Mouse (Mus musculus) liver, embryonic 14.5 days (tissue): ENCODE data around the gene Plcb1. TPM values are rescaled to one million over a fixed set of nuclear protein-coding genes. Genes with fewer than 3 reads are reported as not detected.

ENCODE experiments used
- ATAC-seq: fragments of 200-750 bp; cut with Nextera tagmentation; 2 replicates; pipeline ENCODE4 v1.8.0; 2017; ENCODE audit warnings: moderate number of reproducible peaks, mild to moderate bottlenecking, moderate library complexity; ENCODE audit not compliant: insufficient read depth
- DNase-seq, 3 experiments: peaks; one replicate each; pipeline ENCODE4 v3.0.0-alpha.2; 2012 to 2013; ENCODE audit warnings: low read depth in 3 of 3, low spot score in 3 of 3
- H3K27ac ChIP-seq: fragments of 300-500 bp; sonication (generic); 2 replicates; pipeline ENCODE4 v1.5.1; 2014; ENCODE audit warnings: moderate library complexity, mild to moderate bottlenecking, control low read depth, inconsistent platforms
- H3K27me3 ChIP-seq: fragments of 300-500 bp; sonication (generic); 2 replicates; pipeline ENCODE4 v1.6.1; 2014; ENCODE audit warnings: mild to moderate bottlenecking, low read length, moderate library complexity; ENCODE audit not compliant: control insufficient read depth, insufficient read depth
- H3K36me3 ChIP-seq: fragments of 300-500 bp; sonication (generic); replicated peaks from 2 replicates; pipeline ENCODE4 v1.6.1; 2014; ENCODE audit warnings: low read depth; ENCODE audit not compliant: control insufficient read depth, insufficient read depth
- H3K4me1 ChIP-seq, 2 experiments: fragments of 200-500 bp in 1 of 2; fragments of 300-500 bp in 1 of 2; sonication (generic) in 1 of 2; replicated peaks; 2 replicates each; pipeline ENCODE4 v1.6.1; 2012 to 2014; ENCODE audit warnings: antibody characterized with exemption in 1 of 2, inconsistent platforms in 1 of 2, low read length in 1 of 2; ENCODE audit not compliant: control insufficient read depth in 2 of 2, insufficient read depth in 2 of 2
- H3K4me2 ChIP-seq: fragments of 300-500 bp; sonication (generic); 2 replicates; pipeline ENCODE4 v1.6.1; 2014; ENCODE audit warnings: low read depth, mild to moderate bottlenecking, control low read depth, moderate library complexity
- H3K4me3 ChIP-seq, 2 experiments: fragments of 200-500 bp in 1 of 2; fragments of 300-500 bp in 1 of 2; sonication (generic) in 1 of 2; 2 replicates each; pipeline ENCODE4 v1.5.1; 2012 to 2014; ENCODE audit warnings: low read depth in 2 of 2, low read length in 2 of 2, mild to moderate bottlenecking in 2 of 2, control low read depth in 1 of 2, inconsistent platforms in 1 of 2, moderate library complexity in 1 of 2; ENCODE audit not compliant: insufficient read depth in 1 of 2
- H3K9ac ChIP-seq: fragments of 300-500 bp; sonication (generic); replicated peaks from 2 replicates; pipeline ENCODE4 v1.6.1; 2014; ENCODE audit warnings: mild to moderate bottlenecking, control low read depth, moderate library complexity
- H3K9me3 ChIP-seq: fragments of 300-500 bp; sonication (generic); 2 replicates; pipeline ENCODE4 v1.6.1; 2016; ENCODE audit warnings: low read length, mixed read lengths; ENCODE audit not compliant: control insufficient read depth
- CTCF ChIP-seq: IDR thresholded peaks from 2 replicates; pipeline ENCODE4 v1.5.1; 2016; ENCODE audit warnings: antibody characterized with exemption, low read depth, control low read depth
- EP300 ChIP-seq: IDR thresholded peaks from 2 replicates; pipeline ENCODE4 v1.6.1; 2016; ENCODE audit warnings: antibody characterized with exemption, low read depth
- WGBS: fragments of 180-500 bp; shearing (Covaris S2); extraction: QIAGEN DNeasy Blood & Tissue Kit; methylation state at CpG from one replicate; pipeline ENCODE4 v1.1.7; 2014; ENCODE audit not compliant: insufficient replicate concordance; 5-methylcytosine and 5-hydroxymethylcytosine counted together
- polyA plus RNA-seq, 2 experiments: library from polyadenylated mRNA; depleted of rRNA in 1 of 2; stranded (reverse) in 1 of 2; unstranded in 1 of 2; fragments of >200 nt; fragmentation: Nextera tagmentation in 1 of 2; extraction: Ambion mirVana in 1 of 2; gene quantifications; 2 replicates each; pipeline versions ENCODE4 v1.2.1 to v1.2.3; 2012 to 2014

Gene Plcb1
- 0.43 and 0.56 TPM in 2 replicates for polyA plus RNA-seq (2012; rRNA removed)
- polyA plus RNA-seq (2014; fragmentation: Nextera tagmentation; extraction: Ambion mirVana) = 1.7 and 3.0 TPM in 2 replicates

DNA sequence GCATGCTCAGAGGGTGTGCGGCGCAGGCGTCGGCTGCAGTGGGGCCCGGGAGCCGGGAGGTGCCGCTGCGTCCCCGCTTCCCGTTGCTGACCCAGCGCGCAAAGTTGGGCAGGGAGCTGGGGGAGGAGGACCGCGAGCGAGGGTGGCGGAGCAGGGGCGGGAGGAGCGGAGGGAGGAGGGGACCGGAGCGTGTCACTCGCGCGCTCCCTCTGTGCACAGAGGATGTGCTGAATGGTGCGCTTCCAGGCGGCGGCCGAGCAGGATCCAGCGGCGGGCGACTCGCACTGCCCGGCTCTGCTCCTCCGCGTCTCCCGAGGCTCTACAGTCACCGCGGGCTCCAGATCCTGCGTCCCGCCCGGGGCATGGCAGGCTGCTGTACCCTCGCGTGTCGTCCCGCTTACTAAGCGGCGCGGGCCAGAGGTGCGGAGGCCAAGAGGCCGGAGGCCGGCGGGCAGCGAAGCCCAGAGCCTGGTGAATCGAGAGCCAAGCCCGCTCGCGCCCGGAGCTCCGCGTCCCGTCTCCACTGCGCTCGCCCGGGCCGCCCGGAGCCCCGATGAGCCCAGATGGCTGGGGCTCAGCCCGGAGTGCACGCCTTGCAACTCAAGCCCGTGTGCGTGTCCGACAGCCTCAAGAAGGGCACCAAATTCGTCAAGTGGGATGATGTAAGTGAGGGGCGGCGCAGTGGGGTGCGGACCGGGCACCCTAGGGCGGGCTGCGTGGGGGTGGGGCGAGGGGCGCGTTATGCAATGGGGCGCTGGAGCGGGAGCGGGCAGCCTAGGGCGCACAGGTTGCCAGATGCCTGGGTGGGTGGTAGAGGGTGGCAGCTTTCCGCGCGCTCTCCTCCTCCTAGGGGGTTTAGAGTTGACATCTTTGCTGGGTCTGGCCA, at the start of gene Plcb1:
Gene Plcb1 (plus strand): TSS at position 98 of the 886 bp plus-strand sequence.
- Histone ChIP-seq H3K4me2 (peak within 1 kb of the TSS; percentile 29), H3K27me3 (peaks cover 3% of the 10 kb centered on the region; the same call in 1 of the 2 replicates), H3K9me3 (no peaks in the 10 kb centered on the region), H3K36me3 (no peaks in the 10 kb centered on the region), H3K27ac (no peak within 1 kb of the TSS), H3K4me3 (peak within 1 kb of the TSS; percentile 31 to 55), H3K9ac (no peak within 1 kb of the TSS), H3K4me1 (no peaks in the 10 kb centered on the region)
- WGBS = under 1% methylated on average over 88 of the region's 88 CpGs
- ATAC-seq (peak; percentile 80), DNase-seq (peak; percentile 22 to 27 (median 23))
- TF ChIP-seq CTCF = peak; percentile 71
- TF ChIP-seq EP300 = no peak

DNA sequence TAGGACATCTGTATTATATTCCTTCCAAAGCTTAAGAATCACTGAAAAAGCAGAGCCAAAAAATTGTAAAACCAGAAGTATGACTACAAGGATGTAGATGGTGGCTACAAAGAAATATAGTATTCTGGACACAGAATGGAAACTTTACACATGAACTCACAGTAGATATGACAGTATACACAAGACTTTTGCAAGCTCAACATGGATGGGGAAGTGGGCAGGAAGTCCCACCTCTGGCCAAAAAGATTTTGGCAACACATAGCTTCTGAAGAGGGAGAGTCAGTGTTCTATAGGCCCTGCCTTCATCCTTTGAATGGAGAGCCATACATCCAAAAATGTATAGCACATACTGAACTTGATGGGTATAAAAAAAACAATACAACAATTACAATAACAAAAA, 30.3 kb upstream of the Plcb1 start:
- Histone ChIP-seq H3K27me3 (no peaks in the 10 kb centered on the region), H3K4me1 (no peaks in the 10 kb centered on the region), H3K4me3 (no peak overlapping the region), H3K9me3 (no peaks in the 10 kb centered on the region), H3K4me2 (no peak overlapping the region), H3K27ac (no peak overlapping the region), H3K9ac (no peak overlapping the region), H3K36me3 (no peaks in the 10 kb centered on the region)
- no peak for DNase-seq
- TF ChIP-seq CTCF (no peak), EP300 (no peak)
- ATAC-seq = no peak

DNA sequence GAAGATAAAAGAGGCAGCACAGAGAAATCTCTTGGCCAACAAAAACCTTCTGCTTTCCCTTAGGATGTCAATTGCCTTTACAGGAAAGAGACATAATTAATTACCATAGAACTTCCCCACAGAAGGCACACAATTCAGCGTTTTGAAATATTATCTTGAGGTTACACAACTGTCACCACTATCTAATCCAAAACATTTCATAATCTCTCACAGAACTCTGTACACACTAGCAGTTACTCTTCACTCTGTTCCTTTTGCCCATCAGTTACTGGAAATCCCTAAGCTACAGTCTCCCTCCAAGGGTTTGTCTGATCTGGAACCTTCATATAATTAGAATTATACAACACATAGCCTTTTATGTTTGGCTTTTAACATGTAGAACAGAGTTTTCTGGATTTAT, 29.8 kb upstream of the Plcb1 start:
- Histone ChIP-seq H3K9me3 (no peaks in the 10 kb centered on the region), H3K4me2 (no peak overlapping the region), H3K4me1 (no peaks in the 10 kb centered on the region), H3K27ac (no peak overlapping the region), H3K27me3 (no peaks in the 10 kb centered on the region), H3K36me3 (no peaks in the 10 kb centered on the region), H3K9ac (no peak overlapping the region), H3K4me3 (no peak overlapping the region)
- 12% methylated on average over 1 of the region's 1 CpGs for WGBS
- DNase-seq (no peak), ATAC-seq (no peak)
- TF ChIP-seq CTCF (no peak), EP300 (no peak)

- Histone ChIP-seq H3K27ac (no peak overlapping the region), H3K27me3 (no peaks in the 10 kb centered on the region), H3K4me2 (no peak overlapping the region), H3K36me3 (no peaks in the 10 kb centered on the region), H3K4me3 (no peak overlapping the region), H3K9ac (no peak overlapping the region), H3K9me3 (no peaks in the 10 kb centered on the region), H3K4me1 (no peaks in the 10 kb centered on the region)
- DNase-seq (no peak), ATAC-seq (no peak)
- TF ChIP-seq EP300 (no peak), CTCF (no peak)
- WGBS = 68% methylated on average over 1 of the region's 1 CpGs
Observed at GRCm38 (mm10) chr2:134761029-134761428, 24.8 kb upstream of the Plcb1 start.

- Histone ChIP-seq H3K9me3 (no peaks in the 10 kb centered on the region), H3K9ac (no peak overlapping the region), H3K36me3 (no peaks in the 10 kb centered on the region), H3K4me2 (no peak overlapping the region), H3K27ac (no peak overlapping the region), H3K4me3 (no peak overlapping the region), H3K27me3 (no peaks in the 10 kb centered on the region), H3K4me1 (no peaks in the 10 kb centered on the region)
- no peak for DNase-seq
- ATAC-seq = no peak
- 75% methylated on average over 8 of the region's 8 CpGs for WGBS
- TF ChIP-seq EP300 (no peak), CTCF (no peak)
Observed at GRCm38 (mm10) chr2:134763406-134763990, 22.4 kb upstream of the Plcb1 start.
